Mouse (Mus musculus): Measurements from ENCODE around the gene N4bp2l2. TPM values are rescaled to one million over a fixed set of nuclear protein-coding genes. Genes with fewer than 3 reads are reported as not detected.
A peak's percentile ranks its signal among the peaks of the same experiment; 100 is the strongest.
"Not testable (repeated sequence)": the region's sequence is repeated elsewhere in the genome, so short reads cannot be mapped to it uniquely, and the experiment has no call there.

N4bp2l2 gene
- polyA plus RNA-seq (2015; fragmentation: Nextera tagmentation; extraction: Ambion mirVana): 34.4 and 38.3 TPM in 2 replicates

- H3K9me3 ChIP-seq; H3K36me3 ChIP-seq; H3K27me3 ChIP-seq (replicated peaks); ATAC-seq; H3K4me1 ChIP-seq (replicated peaks): not testable (repeated sequence)
- Histone ChIP-seq H3K4me3 (replicated peaks) (peak within 1 kb of the TSS; percentile 67), H3K27ac (peak within 1 kb of the TSS; percentile 97), H3K9ac (peak within 1 kb of the TSS; percentile 78), H3K4me2 (replicated peaks) (peak within 1 kb of the TSS; percentile 62)
- 92% methylated on average over 9 of the region's 9 CpGs for WGBS
These were observed at the start of gene N4bp2l2 for GRCm38 (mm10) chr5:150666133-150666739. N4bp2l2 (minus strand) TSS chr5:150666183.

- Histone ChIP-seq H3K4me3 (replicated peaks) (no peak overlapping the region), H3K4me1 (replicated peaks) (0 out of 2 replicates have a peak, but pooled peaks cover 2% of the 10 kb centered on the region), H3K27me3 (replicated peaks) (no peaks in the 10 kb centered on the region), H3K9me3 (no peaks in the 10 kb centered on the region), H3K4me2 (replicated peaks) (no peak overlapping the region), H3K27ac (no peak overlapping the region), H3K36me3 (0 out of 2 replicates have a peak, but pooled peaks cover 3% of the 10 kb centered on the region), H3K9ac (no peak overlapping the region)
- no peak for ATAC-seq
These were observed 47.4 kb upstream of the N4bp2l2 start for GRCm38 (mm10) chr5:150713431-150713830.

GRCm38 (mm10) chr5:150711503-150711902 lies 45.5 kb upstream of the N4bp2l2 start:
- Histone ChIP-seq H3K4me3 (replicated peaks) (no peak overlapping the region), H3K9ac (no peak overlapping the region), H3K27me3 (replicated peaks) (no peaks in the 10 kb centered on the region), H3K27ac (no peak overlapping the region), H3K36me3 (0 out of 2 replicates have a peak, but pooled peaks cover 3% of the 10 kb centered on the region), H3K9me3 (no peaks in the 10 kb centered on the region), H3K4me1 (replicated peaks) (0 out of 2 replicates have a peak, but pooled peaks cover 2% of the 10 kb centered on the region), H3K4me2 (replicated peaks) (no peak overlapping the region)
- ATAC-seq: no peak
- 83% methylated on average over 4 of the region's 4 CpGs for WGBS

GRCm38 (mm10) chr5:150707181-150707580 lies 41.2 kb upstream of the N4bp2l2 start:
- H3K27ac ChIP-seq; H3K4me1 ChIP-seq (replicated peaks); H3K4me2 ChIP-seq (replicated peaks); H3K27me3 ChIP-seq (replicated peaks); H3K4me3 ChIP-seq (replicated peaks); H3K36me3 ChIP-seq; H3K9ac ChIP-seq; H3K9me3 ChIP-seq; ATAC-seq: not testable (repeated sequence)
- WGBS: 83% methylated on average over 3 of the region's 3 CpGs

GRCm38 (mm10) chr5:150706651-150707050 lies 40.7 kb upstream of the N4bp2l2 start:
- not testable (repeated sequence) for H3K36me3 ChIP-seq; H3K27me3 ChIP-seq (replicated peaks); H3K4me3 ChIP-seq (replicated peaks); H3K9ac ChIP-seq; H3K9me3 ChIP-seq; H3K4me2 ChIP-seq (replicated peaks); H3K27ac ChIP-seq; ATAC-seq; H3K4me1 ChIP-seq (replicated peaks)
- 84% methylated on average over 1 of the region's 1 CpGs for WGBS

GRCm38 (mm10) chr5:150702714-150703113 lies 36.7 kb upstream of the N4bp2l2 start:
- Histone ChIP-seq H3K4me3 (replicated peaks) (no peak overlapping the region), H3K9ac (no peak overlapping the region), H3K27me3 (replicated peaks) (no peaks in the 10 kb centered on the region), H3K9me3 (no peaks in the 10 kb centered on the region), H3K4me1 (replicated peaks) (no peaks in the 10 kb centered on the region), H3K36me3 (no peaks in the 10 kb centered on the region), H3K4me2 (replicated peaks) (no peak overlapping the region), H3K27ac (no peak overlapping the region)
- 48% methylated on average over 2 of the region's 2 CpGs for WGBS
- ATAC-seq: no peak

GRCm38 (mm10) chr5:150693277-150693676 lies 27.3 kb upstream of the N4bp2l2 start:
- Histone ChIP-seq H3K36me3 (no peaks in the 10 kb centered on the region), H3K9me3 (no peaks in the 10 kb centered on the region), H3K9ac (no peak overlapping the region), H3K27ac (no peak overlapping the region), H3K27me3 (replicated peaks) (no peaks in the 10 kb centered on the region), H3K4me3 (replicated peaks) (no peak overlapping the region), H3K4me2 (replicated peaks) (no peak overlapping the region), H3K4me1 (replicated peaks) (no peaks in the 10 kb centered on the region)
- ATAC-seq: no peak
- WGBS: 93% methylated on average over 2 of the region's 2 CpGs

GRCm38 (mm10) chr5:150690685-150691084 lies 24.7 kb upstream of the N4bp2l2 start:
- no peak overlapping the region for H3K27ac ChIP-seq
- H3K9ac ChIP-seq: no peak overlapping the region
- no peaks in the 10 kb centered on the region for H3K36me3 ChIP-seq
- H3K4me3 ChIP-seq (replicated peaks): no peak overlapping the region
- no peaks in the 10 kb centered on the region for H3K4me1 ChIP-seq (replicated peaks)
- H3K9me3 ChIP-seq: no peaks in the 10 kb centered on the region
- H3K27me3 ChIP-seq (replicated peaks): no peaks in the 10 kb centered on the region
- no peak for ATAC-seq
- no peak overlapping the region for H3K4me2 ChIP-seq (replicated peaks)

GRCm38 (mm10) chr5:150682862-150683261 lies 16.9 kb upstream of the N4bp2l2 start:
- not testable (repeated sequence) for ATAC-seq; H3K4me2 ChIP-seq (replicated peaks); H3K9me3 ChIP-seq; H3K4me1 ChIP-seq (replicated peaks); H3K27ac ChIP-seq; H3K4me3 ChIP-seq (replicated peaks); H3K27me3 ChIP-seq (replicated peaks); H3K9ac ChIP-seq; H3K36me3 ChIP-seq
- 94% methylated on average over 6 of the region's 6 CpGs for WGBS

GRCm38 (mm10) chr5:150674866-150675265 lies 8.9 kb upstream of the N4bp2l2 start:
- Histone ChIP-seq H3K27ac (no peak overlapping the region), H3K4me2 (replicated peaks) (peak overlapping the region; percentile 65), H3K36me3 (no peaks in the 10 kb centered on the region), H3K27me3 (replicated peaks) (no peaks in the 10 kb centered on the region), H3K4me3 (replicated peaks) (peak overlapping the region; percentile 97), H3K9ac (peak overlapping the region; percentile 91; the same call in 1 of the 2 replicates), H3K9me3 (no peaks in the 10 kb centered on the region), H3K4me1 (replicated peaks) (0 out of 2 replicates have a peak, but pooled peaks cover 4% of the 10 kb centered on the region)
- WGBS: 46% methylated on average over 6 of the region's 6 CpGs
- no peak for ATAC-seq

- Histone ChIP-seq H3K4me3 (replicated peaks) (peak overlapping the region; percentile 97), H3K36me3 (no peaks in the 10 kb centered on the region), H3K4me2 (replicated peaks) (peak overlapping the region; percentile 65), H3K9ac (peak overlapping the region; percentile 91), H3K27ac (peak overlapping the region; percentile 93), H3K27me3 (replicated peaks) (no peaks in the 10 kb centered on the region), H3K9me3 (no peaks in the 10 kb centered on the region), H3K4me1 (replicated peaks) (0 out of 2 replicates have a peak, but pooled peaks cover 4% of the 10 kb centered on the region)
- WGBS: 2% methylated on average over 60 of the region's 91 CpGs
- peak; percentile 54 for ATAC-seq
These were observed 8.1 kb upstream of the N4bp2l2 start for GRCm38 (mm10) chr5:150673880-150674621.

- Histone ChIP-seq H3K9me3 (no peaks in the 10 kb centered on the region), H3K4me3 (replicated peaks) (peak within 1 kb of the TSS; percentile 97), H3K4me2 (replicated peaks) (peak within 1 kb of the TSS; percentile 65), H3K4me1 (replicated peaks) (0 out of 2 replicates have a peak, but pooled peaks cover 4% of the 10 kb centered on the region), H3K36me3 (no peaks in the 10 kb centered on the region), H3K9ac (peak within 1 kb of the TSS; percentile 91), H3K27ac (peak within 1 kb of the TSS; percentile 93), H3K27me3 (replicated peaks) (no peaks in the 10 kb centered on the region)
- ATAC-seq: peak; percentile 98
- 13% methylated on average over 48 of the region's 49 CpGs for WGBS
These were observed 7.3 kb upstream of the N4bp2l2 start, which contains the start of gene Pds5b for GRCm38 (mm10) chr5:150673153-150673835. Pds5b (plus strand) TSS chr5:150673739.
